Mouse (Mus musculus) C2C12 (cell line): ENCODE data around the gene Il1r2.

Experiments used
- CEBPB ChIP-seq: IDR thresholded peaks from one replicate; pipeline ENCODE4 v1.6.1; 2011; ENCODE audit warnings: low read depth, mild to moderate bottlenecking, control low read depth, moderate library complexity
- CTCF ChIP-seq: IDR thresholded peaks from one replicate; pipeline ENCODE4 v1.5.1; 2011; ENCODE audit not compliant: control insufficient read depth, insufficient read depth, insufficient read length
- MAX ChIP-seq: IDR thresholded peaks from one replicate; pipeline ENCODE4 v1.6.1; 2011; ENCODE audit warnings: mild to moderate bottlenecking, control low read depth
- MYOD1 ChIP-seq: IDR thresholded peaks from one replicate; pipeline ENCODE4 v1.6.1; 2011; ENCODE audit warnings: low read depth; ENCODE audit not compliant: control insufficient read depth, insufficient read length
- MYOG ChIP-seq: IDR thresholded peaks from one replicate; pipeline ENCODE4 v1.6.1; 2011; ENCODE audit not compliant: control insufficient read depth, insufficient read length; ENCODE audit errors: extremely low read depth
- USF1 ChIP-seq: IDR thresholded peaks from one replicate; pipeline ENCODE4 v1.6.1; 2011; ENCODE audit warnings: low read depth, mild to moderate bottlenecking, control low read depth, moderate library complexity

- TF ChIP-seq CTCF (no peak), MYOD1 (no peak), MYOG (no peak), USF1 (no peak), MAX (no peak), CEBPB (no peak)
Observed at GRCm38 (mm10) chr1:40095585-40095984, 21.7 kb downstream of the Il1r2 start.
